Mouse (Mus musculus) cerebral cortex, adult 2 months (tissue): ENCODE data around the gene Bms1.

Source experiments
- WGBS: fragments of 180-500 bp; shearing (Covaris S2); methylation state at CpG from one replicate; pipeline ENCODE4 v1.1.7; 2018; 5-methylcytosine and 5-hydroxymethylcytosine counted together

The Bms1 gene

DNA sequence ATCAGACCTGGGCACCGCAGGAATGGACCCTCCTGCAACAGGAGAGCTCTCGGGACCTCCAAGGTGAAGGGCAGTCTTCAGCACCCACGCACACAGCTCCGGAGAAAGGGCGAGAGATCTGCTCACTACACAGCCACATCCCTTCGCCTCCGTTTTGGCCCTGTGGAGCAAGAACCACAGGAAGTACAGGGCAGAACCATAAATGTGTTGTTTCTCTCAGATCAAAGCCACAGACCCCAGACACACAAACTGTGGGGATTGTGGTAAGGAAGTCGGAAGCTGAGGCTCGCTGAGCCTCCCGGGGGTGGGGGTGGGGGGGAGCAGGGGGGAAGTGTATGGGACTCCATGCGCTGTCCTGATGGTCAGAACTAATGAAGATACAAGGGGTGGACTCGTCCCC, 68.9 kb downstream of the Bms1 start:
- 76% methylated on average over 12 of the region's 12 CpGs for whole genome bisulfite sequencing

DNA sequence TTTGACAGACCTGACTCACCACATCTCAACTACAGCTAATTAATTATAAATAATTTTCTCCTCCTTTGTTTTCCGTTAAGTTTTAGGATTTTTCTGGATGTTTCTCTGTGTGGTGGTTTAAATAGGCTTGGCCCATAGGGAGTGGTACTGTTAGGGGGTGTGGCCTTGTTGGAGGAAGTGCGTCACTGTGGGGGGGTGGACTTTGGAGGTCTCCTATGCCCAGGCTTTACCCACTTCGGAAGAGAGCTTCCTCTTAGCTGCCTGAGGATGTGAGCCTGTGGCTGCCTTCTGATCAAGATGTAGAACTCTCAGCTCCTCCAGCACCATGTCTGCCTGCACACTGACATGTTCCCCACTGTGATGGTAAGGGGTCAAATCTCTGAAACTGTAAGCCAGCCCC, 71.1 kb downstream of the Bms1 start:
- 75% methylated on average over 3 of the region's 3 CpGs for WGBS

DNA sequence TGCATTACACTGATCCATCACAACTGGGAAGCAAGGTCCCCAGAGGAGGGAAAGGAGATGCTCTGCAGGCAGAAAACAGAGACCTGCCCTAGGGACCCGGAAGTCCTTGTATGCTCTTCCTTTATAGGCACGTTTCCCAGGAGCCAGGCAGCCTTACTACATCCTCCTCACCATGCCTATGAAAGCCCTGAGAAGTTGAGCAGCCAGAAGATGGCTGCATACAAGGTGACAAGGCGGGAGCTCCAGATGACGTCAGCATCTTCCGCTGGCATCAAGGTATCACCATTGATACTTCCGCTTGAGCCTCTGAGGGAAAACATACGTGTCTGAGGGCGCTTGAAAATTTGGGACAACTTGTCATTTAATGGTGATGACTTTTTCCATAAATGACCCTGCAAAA, 72.0 kb downstream of the Bms1 start:
- 81% methylated on average over 8 of the region's 8 CpGs for WGBS

DNA sequence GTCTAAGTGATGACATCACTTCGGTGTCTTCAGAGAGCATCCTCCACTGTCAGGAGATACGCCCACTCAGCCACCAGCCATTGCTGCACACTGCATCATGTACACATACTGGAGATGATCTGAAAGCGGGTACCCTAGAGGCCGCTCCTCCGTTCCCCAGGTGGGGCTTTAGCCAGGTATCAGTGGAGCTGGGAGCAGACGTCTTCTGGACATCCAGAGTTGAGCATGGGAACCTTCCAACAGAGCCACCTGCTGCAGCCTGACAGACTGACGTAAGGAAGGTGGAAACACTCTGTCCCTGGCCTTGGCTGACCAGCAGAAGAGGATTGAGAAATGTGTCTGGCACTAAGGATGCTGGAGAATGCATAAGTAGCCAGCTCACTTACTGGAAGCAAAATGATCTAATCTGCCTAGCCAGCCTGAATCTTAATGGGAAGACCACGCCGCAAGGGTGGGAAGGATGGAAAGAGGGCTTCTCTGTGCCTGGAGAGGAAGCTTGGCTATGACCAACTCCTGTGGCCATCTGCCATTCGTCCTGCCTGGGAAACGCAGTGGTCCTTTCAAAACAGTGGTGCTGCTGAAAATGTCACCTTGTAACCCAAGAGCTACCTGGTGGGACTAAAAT, 77.3 kb downstream of the Bms1 start:
- 81% methylated on average over 11 of the region's 11 CpGs for WGBS

DNA sequence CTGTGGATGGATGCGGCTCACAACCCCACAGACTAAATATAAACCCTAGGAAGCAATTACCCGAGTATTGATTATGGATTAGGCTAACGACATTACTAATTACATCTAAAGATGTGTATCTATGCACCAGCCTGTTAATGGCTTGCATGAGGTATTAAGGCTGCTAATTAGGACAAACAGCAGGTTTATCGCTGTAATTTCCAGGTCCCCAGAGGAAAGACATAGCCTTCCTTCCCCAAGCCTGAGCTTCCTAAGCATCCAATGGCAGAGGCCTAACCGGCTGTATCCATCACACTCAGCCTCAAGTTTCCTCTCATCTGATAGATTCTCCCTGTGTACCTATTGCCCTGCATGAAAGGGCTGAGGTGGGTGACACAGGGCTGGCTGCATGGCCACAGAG, 81.6 kb downstream of the Bms1 start:
- WGBS: 83% methylated on average over 5 of the region's 5 CpGs

DNA sequence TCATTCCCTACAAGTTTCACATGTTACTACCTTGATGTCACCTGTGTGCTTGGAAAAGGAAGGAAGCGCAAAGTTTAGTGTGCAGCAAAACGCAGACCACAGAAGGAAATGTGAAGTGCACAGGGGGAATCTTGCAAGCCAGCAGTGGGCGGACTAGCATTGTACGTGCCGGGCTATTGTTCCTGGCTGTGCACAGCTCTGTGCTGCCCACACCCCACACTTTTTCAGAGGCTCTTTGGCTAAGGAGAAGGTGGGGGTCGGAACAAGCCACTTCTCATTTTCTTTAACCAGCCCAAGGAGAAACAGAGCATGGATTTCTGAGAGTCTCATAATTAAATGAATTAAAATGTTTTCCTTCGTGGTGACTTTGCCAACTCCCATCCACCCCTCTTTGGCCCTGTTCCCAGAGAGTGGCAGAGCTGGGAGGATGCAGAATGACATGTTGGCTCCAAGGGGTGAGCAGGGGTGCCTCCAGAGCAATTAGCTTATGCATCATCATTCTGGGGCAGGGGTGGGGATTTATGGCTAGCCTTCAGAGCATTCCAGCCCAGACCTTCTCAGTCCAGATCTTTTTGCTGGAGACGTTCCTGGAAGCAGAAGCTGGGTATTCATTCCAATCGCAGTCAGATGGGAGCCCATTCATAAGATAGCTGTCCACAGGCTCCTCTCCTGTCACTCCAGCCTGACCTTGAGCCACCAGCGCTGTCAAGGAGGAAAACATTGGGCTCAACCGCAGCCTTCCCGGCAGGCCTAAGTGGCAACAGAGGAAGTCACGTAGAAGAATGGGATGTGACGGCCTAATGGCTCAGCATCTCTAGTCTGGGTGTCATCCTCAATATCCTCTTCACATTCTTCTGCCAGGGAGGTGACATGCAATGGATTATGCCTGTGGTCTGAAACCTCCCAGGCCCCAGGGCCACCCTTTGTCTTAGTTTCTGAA, 82.5 kb downstream of the Bms1 start:
- WGBS: 45% methylated on average over 14 of the region's 14 CpGs

DNA sequence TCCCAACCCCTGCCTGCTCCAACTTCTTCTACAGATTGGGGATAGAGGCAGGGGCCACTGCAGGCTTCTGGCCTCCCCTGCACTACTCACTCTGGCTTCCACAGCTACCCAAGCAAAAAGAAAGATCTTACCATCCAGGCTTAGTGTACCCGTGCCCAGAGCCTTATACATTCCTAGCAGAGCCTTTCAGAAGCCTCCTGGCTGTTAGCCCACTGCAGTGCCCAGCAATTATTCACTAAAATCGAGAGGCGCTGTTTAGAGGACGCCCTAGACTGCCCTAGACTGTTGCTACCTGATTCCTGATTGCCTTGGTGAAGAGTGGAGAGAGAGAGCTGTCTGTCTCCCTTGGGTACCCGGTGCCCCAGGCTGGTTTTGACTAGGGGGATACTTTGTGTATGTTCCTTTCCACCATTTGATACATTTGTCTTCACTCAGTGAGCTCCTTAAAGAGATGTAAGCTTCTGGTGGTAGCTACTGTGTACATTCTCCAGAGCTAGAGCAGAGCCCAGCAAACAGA, 83.3 kb downstream of the Bms1 start:
- WGBS: 66% methylated on average over 5 of the region's 5 CpGs

DNA sequence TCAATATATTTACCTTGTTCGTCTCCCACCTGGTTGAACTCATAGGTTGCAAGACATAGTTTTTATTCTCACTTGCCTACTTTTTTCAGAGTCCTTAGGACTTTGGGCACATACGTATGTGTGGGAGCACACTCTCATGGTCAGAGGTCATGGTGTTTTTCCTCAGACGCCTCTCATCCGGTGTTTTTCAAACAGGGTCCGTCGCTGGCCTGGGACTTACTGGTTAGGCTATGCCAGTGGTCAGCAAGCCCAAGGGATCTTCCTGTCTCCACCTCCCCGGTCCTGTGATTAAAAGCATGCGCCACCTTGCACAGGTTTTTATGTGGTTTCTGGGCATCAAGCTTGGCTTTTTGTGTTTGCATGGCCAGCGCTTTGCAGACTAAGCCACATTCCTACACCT, 85.4 kb downstream of the Bms1 start:
- 85% methylated on average over 9 of the region's 9 CpGs for WGBS
